Mouse (Mus musculus): ENCODE results near the gene Sav1. TPM values are rescaled to one million over a fixed set of nuclear protein-coding genes. Genes with fewer than 3 reads are reported as not detected.

Gene Sav1
- 35.5 and 48.1 TPM in 2 replicates for total RNA-seq (2014; rRNA removed; ENCODE audit: low replicate concordance)
- polyA plus RNA-seq (2015; fragmentation: Nextera tagmentation; extraction: Ambion mirVana): 4.0 and 4.3 TPM in 2 replicates

DNA sequence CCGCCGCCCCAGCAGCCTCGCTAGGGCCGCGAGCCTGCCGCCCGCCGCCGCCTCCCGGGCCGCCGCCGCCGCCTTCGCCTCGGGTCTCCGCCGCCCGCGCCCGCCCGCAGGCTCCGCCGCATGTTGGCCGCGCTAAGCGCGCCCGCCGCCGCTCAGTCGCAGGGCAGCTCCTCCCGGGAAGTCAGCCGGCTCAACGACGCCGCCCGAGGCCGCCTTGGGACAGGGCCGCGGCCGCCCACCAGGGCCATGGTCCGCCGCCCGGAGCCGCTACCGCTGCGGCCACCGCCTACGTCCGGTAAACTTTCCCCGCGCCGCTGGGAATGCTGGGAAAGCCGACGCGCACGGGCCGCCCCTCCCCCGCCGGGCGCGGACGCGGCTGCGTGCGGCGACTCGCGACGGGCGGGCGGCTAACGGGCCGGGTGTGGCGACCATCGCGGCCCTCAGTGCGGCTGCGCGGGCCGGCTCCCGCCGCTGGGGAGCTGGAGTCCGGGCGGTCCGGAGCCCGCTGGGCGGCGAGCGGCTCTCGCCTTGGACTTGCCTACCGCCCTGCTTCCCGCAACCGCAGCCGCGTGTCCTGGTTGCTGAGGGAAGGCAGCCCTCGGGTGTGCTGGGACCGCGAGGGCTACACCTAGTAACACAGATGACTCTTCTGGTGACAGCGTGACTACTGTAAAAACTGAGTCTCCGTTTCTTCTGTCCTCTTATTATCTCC lies at the start of gene Sav1:
Sav1 (minus strand) TSS at position 217 of the 712 bp plus-strand sequence.
- no peaks in the 10 kb centered on the region for H3K27me3 ChIP-seq (ENCODE audit: control insufficient read depth, insufficient read depth, low read length)
- peak within 1 kb of the TSS; percentile 83 for H3K4me2 ChIP-seq (ENCODE audit: low read depth, low read length)
- H3K9me3 ChIP-seq (replicated peaks; ENCODE audit: control insufficient read depth, low read length): no peaks in the 10 kb centered on the region
- H3K4me3 ChIP-seq (ENCODE audit: low read depth, low read length): peak within 1 kb of the TSS; percentile 82
- peak within 1 kb of the TSS; percentile 97 for H3K27ac ChIP-seq (ENCODE audit: low read depth)
- peak; percentile 93 for ATAC-seq (ENCODE audit: insufficient read depth, low read depth)
- peak; percentile 83 for DNase-seq (ENCODE audit: low spot score)
- H3K9ac ChIP-seq (replicated peaks; ENCODE audit: low read depth, low read length): peak within 1 kb of the TSS; percentile 98
- no peak for TF ChIP-seq CTCF (IDR thresholded peaks at IDR 0.05; ENCODE audit: low read depth)
- TF ChIP-seq EP300 (IDR thresholded peaks at IDR 0.05; ENCODE audit: low read depth): no peak
- H3K36me3 ChIP-seq (replicated peaks; ENCODE audit: control insufficient read depth, insufficient read depth, low read length): peaks cover 20% of the 10 kb centered on the region
- under 1% methylated on average over 84 of the region's 102 CpGs for WGBS
- H3K4me1 ChIP-seq (ENCODE audit: control insufficient read depth, insufficient read depth): peaks cover 17% of the 10 kb centered on the region; the same call in 1 of the 2 replicates

DNA sequence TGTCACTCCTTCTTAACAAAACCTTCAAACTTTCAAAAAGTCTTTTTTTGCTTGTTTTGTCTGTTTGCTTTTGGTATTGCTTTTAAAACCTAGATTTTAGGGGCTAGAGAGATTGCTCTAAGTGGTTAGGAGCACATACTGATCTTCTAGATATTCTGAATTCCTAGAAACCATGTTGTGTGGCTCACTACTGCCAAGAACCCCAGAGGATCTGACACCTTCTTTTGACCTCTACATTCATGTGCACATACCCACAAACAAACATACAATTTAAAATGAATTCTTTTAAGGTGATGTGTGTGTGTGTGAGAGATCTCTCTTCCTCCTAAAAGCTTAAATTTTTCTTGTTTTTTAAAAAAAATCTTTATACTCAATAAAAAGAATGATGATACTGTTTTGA lies 39.4 kb upstream of the Sav1 start:
- DNase-seq (ENCODE audit: low spot score) (no peak), ATAC-seq (ENCODE audit: insufficient read depth, low read depth) (no peak)
- Histone ChIP-seq H3K9me3 (replicated peaks; ENCODE audit: control insufficient read depth, low read length) (no peaks in the 10 kb centered on the region), H3K36me3 (replicated peaks; ENCODE audit: control insufficient read depth, insufficient read depth, low read length) (peaks cover 67% of the 10 kb centered on the region), H3K4me2 (ENCODE audit: low read depth, low read length) (no peak overlapping the region), H3K9ac (replicated peaks; ENCODE audit: low read depth, low read length) (no peak overlapping the region), H3K4me3 (ENCODE audit: low read depth, low read length) (no peak overlapping the region), H3K4me1 (ENCODE audit: control insufficient read depth, insufficient read depth) (no peaks in the 10 kb centered on the region), H3K27me3 (ENCODE audit: control insufficient read depth, insufficient read depth, low read length) (no peaks in the 10 kb centered on the region), H3K27ac (ENCODE audit: low read depth) (no peak overlapping the region)
- TF ChIP-seq CTCF (IDR thresholded peaks at IDR 0.05; ENCODE audit: low read depth): no peak
- no peak for TF ChIP-seq EP300 (IDR thresholded peaks at IDR 0.05; ENCODE audit: low read depth)

DNA sequence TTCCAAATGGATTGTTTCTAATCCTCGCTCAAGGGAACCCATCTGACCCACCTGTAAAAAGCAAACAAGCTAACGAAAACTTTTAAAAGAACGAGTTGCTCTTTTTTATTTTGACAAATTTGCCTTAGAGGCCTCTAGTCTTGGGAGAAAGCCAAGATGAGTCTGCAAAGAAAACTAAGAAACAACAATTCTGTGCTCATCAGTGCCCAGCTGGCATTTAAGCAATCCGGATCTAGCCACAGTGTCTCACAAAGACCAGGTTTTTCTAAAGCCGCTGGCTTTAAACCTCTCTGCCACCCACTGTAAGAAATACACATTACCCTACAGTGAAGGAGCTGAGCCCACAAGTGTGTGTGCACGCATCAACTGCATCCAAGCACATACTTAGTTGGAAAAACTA lies 38.6 kb upstream of the Sav1 start:
- no peak for TF ChIP-seq CTCF (IDR thresholded peaks at IDR 0.05; ENCODE audit: low read depth)
- no peak for TF ChIP-seq EP300 (IDR thresholded peaks at IDR 0.05; ENCODE audit: low read depth)
- Histone ChIP-seq H3K36me3 (replicated peaks; ENCODE audit: control insufficient read depth, insufficient read depth, low read length) (peaks cover 70% of the 10 kb centered on the region), H3K9ac (replicated peaks; ENCODE audit: low read depth, low read length) (no peak overlapping the region), H3K9me3 (replicated peaks; ENCODE audit: control insufficient read depth, low read length) (no peaks in the 10 kb centered on the region), H3K27me3 (ENCODE audit: control insufficient read depth, insufficient read depth, low read length) (no peaks in the 10 kb centered on the region), H3K4me2 (ENCODE audit: low read depth, low read length) (no peak overlapping the region), H3K4me3 (ENCODE audit: low read depth, low read length) (no peak overlapping the region), H3K27ac (ENCODE audit: low read depth) (no peak overlapping the region), H3K4me1 (ENCODE audit: control insufficient read depth, insufficient read depth) (no peaks in the 10 kb centered on the region)
- DNase-seq (ENCODE audit: low spot score) (no peak), ATAC-seq (ENCODE audit: insufficient read depth, low read depth) (no peak)
- 92% methylated on average over 6 of the region's 6 CpGs for WGBS

DNA sequence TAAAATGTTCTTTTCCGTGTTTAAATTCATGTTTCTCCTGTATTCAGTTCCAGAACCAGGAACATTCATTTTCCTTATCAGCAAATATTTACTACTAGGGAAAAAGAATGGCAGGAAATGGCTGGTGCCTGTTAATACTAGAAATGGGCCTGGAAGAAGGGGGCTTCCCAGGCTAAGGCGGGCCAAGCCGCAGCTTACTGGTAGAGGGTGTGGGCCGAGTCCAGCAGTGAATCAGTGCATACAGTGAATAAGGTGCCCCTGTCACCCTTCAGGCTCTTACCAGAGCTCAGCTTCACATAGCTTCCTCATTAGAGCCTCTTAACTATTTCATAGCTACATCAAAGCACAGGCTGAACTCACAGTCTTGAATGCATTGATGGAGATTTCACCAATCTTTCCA lies 36.8 kb upstream of the Sav1 start:
- peaks cover 73% of the 10 kb centered on the region for H3K36me3 ChIP-seq (replicated peaks; ENCODE audit: control insufficient read depth, insufficient read depth, low read length)
- DNase-seq (ENCODE audit: low spot score): no peak
- 69% methylated on average over 4 of the region's 4 CpGs for WGBS
- H3K4me3 ChIP-seq (ENCODE audit: low read depth, low read length): no peak overlapping the region
- no peak overlapping the region for H3K4me2 ChIP-seq (ENCODE audit: low read depth, low read length)
- no peaks in the 10 kb centered on the region for H3K9me3 ChIP-seq (replicated peaks; ENCODE audit: control insufficient read depth, low read length)
- no peak overlapping the region for H3K9ac ChIP-seq (replicated peaks; ENCODE audit: low read depth, low read length)
- no peaks in the 10 kb centered on the region for H3K27me3 ChIP-seq (ENCODE audit: control insufficient read depth, insufficient read depth, low read length)
- TF ChIP-seq CTCF (IDR thresholded peaks at IDR 0.05; ENCODE audit: low read depth): no peak
- no peak for TF ChIP-seq EP300 (IDR thresholded peaks at IDR 0.05; ENCODE audit: low read depth)
- no peak overlapping the region for H3K27ac ChIP-seq (ENCODE audit: low read depth)
- no peak; the same call in 1 of the 2 replicates for ATAC-seq (ENCODE audit: insufficient read depth, low read depth)
- no peaks in the 10 kb centered on the region for H3K4me1 ChIP-seq (ENCODE audit: control insufficient read depth, insufficient read depth)

DNA sequence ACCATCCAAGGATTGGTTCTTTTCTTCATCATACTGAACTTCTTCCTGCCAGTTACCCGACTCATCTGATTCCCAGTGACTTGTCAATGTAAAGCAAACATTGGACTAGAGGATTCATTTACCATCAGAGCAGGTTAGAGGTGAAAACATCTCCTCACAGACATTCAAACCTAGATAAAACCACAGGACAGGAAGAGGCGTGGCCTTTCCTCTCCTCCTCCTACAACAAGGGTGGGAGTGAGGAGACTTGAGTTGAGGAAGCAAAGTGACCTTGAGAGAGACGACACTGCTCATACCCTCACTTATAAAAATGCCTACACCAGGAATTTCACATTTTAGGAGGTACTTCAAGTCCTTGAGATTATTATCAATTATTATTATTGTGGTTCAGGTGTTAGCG lies 31.4 kb upstream of the Sav1 start:
- no peak for ATAC-seq (ENCODE audit: insufficient read depth, low read depth)
- H3K9ac ChIP-seq (replicated peaks; ENCODE audit: low read depth, low read length): no peak overlapping the region
- H3K36me3 ChIP-seq (replicated peaks; ENCODE audit: control insufficient read depth, insufficient read depth, low read length): peaks cover 57% of the 10 kb centered on the region
- no peak for DNase-seq (ENCODE audit: low spot score)
- TF ChIP-seq CTCF (IDR thresholded peaks at IDR 0.05; ENCODE audit: low read depth) (no peak), EP300 (IDR thresholded peaks at IDR 0.05; ENCODE audit: low read depth) (no peak)
- no peaks in the 10 kb centered on the region for H3K27me3 ChIP-seq (ENCODE audit: control insufficient read depth, insufficient read depth, low read length)
- 64% methylated on average over 4 of the region's 4 CpGs for WGBS
- no peak overlapping the region for H3K4me2 ChIP-seq (ENCODE audit: low read depth, low read length)
- H3K4me1 ChIP-seq (ENCODE audit: control insufficient read depth, insufficient read depth): peaks cover 11% of the 10 kb centered on the region
- no peaks in the 10 kb centered on the region for H3K9me3 ChIP-seq (replicated peaks; ENCODE audit: control insufficient read depth, low read length)
- no peak overlapping the region for H3K4me3 ChIP-seq (ENCODE audit: low read depth, low read length)
- H3K27ac ChIP-seq (ENCODE audit: low read depth): no peak overlapping the region
